Mouse (Mus musculus) c-Kit-negative CD71-positive TER-119-positive erythroid progenitor cells, embryonic 14.5 days (primary cell): Measurements from ENCODE around the gene Arhgef3.

Experiments used
- DNase-seq: peaks from one replicate; pipeline ENCODE4 v3.0.0-alpha.2; 2013; ENCODE audit warnings: low read depth, low spot score

Gene Arhgef3

DNA sequence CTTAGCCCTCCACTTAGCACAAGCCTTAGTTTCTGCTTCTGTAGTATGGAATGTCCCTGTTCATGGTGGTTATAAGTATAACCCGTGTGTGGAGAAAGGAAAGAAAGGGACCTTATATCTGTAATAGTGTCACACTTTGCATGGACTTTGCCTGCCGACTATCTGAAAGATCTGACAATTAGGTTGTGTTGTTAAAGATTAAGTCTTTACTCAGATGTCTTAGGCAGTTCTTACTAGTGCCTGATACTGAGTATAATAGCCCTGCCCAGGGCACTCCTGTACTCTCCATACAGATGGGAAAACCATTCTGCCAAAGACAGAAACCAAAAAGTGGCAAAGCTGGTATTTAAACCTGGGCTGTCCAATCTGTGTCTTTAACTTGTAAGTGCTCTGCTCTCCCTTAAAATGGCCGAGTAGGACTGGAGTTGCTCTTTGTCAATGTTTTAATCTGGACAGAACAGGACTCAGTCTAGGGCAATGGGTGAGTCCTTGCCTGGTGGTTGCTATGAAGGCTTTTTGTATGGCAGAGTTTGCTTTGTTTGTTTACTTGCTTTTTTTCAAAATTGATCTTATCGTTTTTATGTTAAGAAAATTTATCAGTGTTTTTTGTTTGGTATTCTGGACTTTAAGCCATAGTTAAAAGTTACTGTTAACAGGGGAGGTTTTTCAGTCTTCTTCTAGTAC, 196.0 kb downstream of the Arhgef3 start:
- DNase-seq: no peak

DNA sequence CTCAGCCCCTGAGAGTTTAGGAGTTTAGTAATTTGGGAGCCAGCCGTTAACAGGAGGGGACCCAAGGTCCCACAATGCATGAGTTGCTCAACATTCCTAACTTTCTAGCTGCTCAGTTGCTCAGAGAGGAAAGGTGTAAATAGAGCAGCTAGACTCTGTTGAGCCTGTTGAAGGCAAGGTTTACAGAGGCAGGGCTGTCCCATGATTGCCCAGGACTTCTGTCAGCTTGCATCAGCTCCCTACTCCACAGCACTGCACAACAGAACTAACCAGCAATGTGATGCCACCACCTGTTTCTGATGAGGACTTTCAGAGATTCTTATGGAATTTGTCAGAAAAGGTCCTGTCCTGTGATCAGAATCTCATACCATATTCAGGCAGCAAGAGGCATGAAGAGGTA, 197.7 kb downstream of the Arhgef3 start:
- DNase-seq: no peak

DNA sequence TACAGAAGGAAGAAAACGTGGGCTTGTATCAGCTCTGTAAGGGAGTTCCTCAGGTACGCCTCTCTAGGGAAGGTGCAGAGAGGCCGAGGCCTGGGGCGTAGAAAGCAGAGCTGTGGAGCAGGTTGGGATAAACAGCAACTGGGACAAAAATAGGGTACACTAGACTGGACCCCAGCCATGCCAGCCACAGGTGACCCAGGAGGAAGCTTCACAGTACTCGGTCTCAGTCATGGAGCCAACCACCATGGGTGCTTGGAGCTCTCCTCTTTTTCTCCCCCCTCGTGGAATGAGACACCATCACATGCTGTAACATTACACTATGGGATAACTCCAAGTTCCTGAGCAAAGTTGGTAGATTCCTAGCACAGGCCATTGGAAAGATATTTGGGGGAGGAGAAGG, 201.0 kb downstream of the Arhgef3 start:
- DNase-seq: no peak

DNA sequence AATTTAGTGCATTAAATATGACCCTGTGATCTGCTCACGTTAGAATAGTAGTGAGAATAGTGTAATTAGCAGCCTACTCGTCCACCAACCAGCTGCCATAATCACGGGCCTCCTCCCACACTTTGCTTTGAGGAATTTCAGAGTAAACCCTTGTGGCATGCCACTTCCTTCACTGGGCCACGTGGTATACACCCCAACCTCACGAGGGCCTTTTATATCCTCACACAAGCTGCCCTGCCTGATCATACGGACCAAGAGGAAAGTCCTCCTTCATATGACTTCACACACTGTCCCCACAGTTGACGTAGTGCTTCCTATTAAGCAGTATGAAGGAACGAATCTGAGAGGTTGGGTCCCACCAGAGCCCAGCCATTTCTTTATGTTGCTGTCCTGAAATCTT, 202.4 kb downstream of the Arhgef3 start:
- no peak for DNase-seq

DNA sequence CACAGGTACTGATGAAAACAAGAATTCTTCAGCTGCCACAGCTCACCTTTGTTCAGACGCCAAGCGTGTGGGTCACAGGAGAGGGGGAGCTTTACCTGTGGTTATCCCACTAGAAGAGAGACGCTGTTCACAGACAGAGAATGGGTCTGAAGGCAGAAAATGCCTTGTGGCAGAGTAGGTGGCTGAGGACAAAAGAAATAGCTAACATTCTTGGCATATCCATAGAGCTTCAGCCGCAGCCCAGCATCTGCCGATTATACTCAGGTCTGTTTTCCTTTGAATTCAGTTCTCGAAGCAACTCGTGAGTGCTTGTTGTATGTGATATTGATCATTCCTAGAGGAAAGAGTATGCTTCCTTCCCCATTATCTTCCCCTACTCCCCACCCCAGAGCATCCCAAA, 204.7 kb downstream of the Arhgef3 start:
- no peak for DNase-seq

DNA sequence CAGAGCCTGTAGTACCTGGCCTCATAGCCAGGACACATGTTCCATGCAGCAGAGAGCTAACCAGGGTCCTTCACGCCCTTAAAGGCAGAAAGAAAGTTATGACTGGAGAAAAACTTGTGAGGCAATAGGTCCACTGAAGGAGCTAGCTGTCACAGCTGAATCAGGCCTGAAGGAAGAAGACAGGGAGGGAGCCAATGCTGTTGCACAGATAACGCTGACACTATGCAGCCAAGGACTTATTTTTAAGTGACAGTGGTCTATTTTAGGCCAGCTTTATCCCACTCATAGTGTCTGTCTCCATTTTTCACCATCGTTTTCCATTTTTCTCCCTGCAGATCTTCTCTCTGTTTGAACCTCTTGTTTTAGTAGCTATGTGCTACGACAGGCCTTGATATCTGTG, 207.3 kb downstream of the Arhgef3 start:
- no peak for DNase-seq

DNA sequence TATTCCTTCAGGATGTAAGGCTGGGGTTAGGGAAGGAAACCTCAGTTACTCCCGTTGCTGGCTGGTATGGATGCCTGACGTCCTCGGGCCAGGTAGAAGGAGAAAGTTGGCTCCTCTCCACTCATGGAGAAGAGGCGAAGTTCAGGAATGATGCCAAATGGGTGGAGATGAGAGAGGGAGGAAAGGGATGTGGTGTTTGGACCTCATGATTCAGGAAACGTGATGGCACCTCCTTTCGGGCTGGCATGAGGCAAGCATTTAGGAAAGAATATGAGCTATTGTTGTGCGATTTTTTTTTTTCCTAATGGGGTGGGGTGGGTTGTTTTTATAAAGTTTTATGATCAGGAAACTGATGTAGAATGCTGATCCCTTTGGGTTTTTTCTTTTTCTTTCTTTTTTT, 210.0 kb downstream of the Arhgef3 start:
- DNase-seq: no peak

DNA sequence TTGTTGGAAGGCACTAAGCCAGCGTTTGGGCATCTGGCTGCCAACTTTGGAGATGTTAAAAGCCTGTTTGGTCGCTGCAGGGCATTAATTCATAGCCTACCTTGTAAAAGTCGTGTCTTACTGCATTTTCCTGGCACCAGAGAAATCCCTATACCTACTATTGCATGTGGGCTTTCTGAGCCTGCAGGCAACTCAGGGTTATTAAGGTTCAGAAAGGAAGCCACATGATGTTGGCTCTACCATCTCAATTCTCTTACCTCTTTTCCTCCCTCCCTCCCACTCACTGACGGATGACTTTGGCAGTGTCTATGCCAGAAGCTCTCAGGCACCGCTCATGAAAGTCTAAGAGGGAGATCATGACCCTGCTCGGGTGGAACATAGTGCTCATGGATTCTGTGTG, 210.8 kb downstream of the Arhgef3 start:
- DNase-seq: no peak

DNA sequence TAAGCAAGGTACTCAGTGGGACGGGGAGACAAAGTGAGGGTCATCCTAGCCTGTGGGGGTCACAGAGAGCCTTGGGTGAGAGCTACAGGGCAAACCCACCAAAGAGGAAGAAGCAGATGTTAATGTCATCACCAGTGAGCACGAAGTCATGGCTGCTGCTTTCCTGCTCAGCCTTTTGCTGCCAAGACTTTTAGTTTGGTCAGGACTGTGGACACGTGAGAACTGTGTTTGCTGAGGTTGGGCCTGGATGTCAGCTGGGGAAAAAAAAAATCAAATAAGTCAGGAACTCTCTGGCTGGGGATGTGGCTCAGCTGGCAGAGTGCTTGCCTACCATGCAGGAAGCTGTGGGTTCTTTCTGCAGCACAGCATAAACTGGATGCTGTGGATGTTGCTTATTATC, 213.2 kb downstream of the Arhgef3 start:
- DNase-seq: no peak

DNA sequence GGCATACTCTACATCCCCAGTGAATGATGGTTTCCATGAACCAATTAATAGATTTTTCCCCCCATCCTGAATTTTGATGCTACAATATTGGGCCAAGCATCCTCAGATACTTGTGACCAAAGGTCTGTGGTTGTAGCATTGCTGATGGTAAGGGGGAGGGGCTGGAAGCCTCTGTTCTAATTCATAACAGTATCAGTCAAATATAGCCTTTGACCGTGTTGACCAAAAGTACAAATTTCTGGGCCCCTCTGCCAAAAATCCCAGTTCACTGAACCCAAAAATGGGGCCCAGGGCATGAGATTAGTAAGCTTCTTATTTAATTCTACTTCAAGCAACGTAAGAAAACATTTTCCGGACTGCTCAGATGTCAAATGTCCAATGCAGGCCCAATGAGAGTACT, 214.3 kb downstream of the Arhgef3 start:
- no peak for DNase-seq

DNA sequence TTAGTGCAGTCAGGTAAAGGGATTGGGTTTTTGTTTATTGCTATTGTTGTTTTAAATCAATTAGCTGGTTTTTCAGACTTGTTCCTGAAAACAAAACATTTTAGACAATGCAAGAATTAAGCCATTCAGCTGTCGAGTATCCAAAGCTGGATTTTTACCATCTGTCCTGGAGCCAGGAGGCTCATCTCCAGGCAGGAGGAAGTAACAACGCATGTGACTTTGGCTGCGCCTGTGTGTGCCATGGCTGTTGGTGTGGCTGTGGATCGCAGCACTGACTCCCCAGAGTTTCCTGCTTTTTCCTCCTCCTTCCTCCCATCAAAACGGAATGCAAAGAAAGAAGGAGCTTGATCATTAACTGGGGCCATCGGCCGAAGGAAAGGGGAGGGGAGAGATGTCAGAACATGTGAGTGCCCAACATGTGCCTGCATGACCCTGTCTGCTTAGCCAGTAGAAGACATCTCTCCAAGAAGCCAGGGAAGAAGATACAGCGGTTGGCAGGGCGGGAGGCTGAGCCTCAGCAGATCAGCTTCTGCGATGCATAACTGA, 216.9 kb downstream of the Arhgef3 start:
- DNase-seq: no peak

DNA sequence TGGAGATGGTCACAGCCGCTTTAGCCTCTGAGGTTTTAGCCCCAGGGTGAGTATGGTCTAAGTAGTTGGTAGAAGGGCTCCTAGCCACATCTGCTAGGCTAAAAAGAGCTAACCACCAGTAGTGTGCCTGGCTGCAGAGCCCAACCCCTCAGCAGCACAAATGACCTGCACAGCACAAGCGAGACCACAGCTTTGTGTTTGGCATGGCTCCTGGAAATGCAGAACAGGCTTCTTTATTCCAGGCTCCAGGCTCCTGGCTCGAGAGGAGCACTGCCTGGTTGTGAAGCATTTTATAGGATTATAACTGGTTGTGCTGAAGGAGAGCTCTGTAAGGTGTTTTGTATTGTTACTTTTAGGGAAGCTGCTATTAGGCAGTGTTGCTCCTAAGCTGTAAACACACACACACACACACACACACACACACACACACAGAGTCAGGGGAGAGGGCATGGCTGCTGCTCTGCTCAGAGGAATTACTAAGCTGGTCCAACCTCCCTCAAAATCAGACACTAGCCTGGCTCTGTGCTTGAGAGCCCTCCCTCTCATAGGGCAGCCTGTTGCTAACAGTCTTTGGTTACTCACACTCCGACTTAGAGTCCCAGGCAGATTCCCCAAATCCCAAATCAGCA, 217.8 kb downstream of the Arhgef3 start:
- no peak for DNase-seq

DNA sequence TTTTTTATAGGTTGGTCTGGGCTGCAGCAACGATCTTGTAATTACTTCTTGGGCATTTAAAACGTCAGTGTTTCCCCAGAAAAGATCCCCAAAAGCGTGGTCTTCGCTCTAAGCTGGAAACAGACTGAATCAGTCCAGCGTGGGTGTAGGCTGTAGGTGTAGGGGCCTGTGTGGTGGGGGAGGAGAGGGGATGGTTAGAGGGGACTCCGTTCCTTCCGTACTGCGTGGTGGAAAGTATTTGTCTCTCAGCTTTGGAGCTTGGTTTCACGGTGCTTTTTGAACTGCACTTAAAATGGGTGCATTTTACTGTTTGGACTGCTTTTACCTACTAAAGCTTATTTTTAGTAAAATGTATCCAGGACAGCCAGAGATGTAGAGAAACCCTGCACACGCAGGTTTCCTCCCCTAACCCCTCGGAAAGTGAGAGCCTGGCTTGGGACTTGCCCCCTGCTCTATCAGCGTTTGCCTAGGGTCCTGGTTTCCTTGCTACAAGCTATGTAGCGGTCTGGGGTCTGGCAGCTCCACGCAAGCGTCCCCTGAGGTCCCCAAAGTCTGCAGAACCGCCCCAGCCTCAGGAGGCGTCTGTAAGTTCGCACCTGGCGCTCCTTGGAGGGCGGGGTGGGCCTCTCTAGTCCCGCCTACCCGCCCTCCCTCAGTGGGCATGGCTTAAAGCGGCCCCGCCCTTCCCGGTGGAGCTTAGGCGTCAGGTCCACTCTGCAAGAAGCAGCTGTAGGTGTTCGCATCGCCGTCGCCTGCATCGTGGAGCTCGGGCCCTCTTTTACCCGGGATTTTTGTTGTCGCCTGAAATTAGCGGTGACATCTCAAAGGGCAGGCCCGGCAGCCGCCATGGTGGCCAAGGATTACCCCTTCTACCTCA, 220.9 kb downstream of the Arhgef3 start:
- DNase-seq: peak; percentile 49

DNA sequence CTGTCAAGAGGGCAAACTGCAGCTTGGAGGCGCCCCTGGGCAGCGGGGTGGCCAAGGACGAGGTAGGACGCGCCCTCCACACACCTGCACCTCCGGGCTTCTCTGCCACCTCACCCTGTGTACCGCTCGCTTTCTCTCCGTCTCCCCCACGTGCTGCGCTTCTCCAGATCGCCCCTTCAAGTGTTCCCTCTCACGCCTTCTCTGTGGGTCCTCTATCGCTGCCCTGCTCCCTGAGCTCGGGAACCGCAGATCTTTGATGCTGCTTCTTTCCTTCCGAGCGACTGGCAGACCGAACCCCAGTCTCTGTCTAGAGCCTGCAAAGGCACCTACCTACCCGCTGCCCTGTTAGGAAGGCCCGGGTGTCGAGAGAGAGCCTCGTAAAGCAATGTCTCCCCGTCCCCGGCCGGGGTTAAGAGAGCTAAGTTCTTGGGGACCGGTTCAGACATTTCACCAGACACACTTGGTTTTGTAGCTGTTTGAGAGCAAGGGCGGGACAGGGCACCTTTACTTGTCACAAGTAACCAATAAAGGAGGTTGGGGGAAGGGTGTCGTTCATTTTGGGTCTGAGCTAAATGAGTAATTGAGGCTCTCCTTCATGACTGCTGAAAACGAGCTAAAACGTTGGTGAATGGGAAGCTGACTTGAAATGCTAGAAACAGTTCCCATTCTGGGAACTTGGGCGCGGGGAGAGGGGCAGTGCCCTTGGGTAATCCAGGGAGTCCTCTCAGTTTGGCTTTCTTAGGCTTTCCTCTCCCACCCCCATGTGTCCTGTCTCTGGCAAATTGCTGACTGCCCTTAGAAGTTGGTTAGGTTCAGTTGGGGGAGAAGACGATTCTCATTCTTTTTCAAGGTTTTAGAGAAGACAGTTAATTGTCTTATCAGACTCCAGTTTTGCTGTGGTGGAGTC, 221.8 kb downstream of the Arhgef3 start:
- no peak for DNase-seq

DNA sequence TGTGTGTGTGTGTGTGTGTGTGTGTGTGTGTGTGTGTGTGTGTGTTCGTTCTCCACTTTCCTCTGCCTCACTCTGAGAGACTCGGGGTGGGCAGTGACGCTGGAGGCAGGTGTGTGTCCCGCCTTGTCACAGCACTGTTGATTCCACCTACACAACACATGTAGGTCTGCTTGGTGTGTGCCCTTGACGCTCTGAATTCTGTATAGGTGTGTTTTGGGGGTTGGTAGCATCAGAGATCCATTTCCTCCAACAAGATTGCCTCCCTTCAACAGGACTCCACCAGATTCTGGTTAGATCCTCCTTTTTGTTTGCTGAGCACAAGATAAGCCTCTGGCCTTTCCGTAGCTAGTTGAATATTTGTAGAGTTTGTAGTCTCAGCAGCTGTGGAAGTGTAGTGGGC, 222.5 kb downstream of the Arhgef3 start:
- DNase-seq: no peak

DNA sequence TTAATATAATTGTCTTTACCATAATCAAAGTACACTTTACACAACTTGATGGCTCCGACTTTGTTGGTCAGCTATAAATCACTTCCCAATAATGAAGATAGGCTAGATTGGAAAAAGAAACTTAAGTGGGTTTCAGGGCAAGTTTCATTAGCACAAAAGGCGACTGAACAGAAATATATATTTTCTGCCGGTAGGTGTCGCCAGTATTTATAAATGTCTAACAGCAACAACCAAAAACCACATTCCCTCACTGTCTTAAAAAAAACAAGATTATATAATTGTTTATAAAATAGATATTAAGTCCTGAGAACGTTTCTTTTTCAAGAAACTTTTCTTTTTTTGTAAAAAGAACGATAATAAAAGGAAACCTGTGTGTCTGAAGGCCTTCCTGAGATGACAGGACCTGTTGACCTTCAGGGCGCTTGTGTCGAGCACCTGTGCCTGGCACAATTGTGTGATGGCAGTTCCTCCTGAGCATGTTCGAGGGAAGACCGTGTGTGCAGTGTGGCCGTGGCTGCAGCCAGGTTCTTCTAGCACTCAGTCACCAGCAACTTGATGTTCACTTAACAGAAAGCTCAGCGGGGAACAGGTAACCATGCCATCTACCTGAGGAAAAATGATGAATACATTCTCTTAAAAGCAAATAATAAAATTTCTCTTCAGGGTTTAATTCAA, 223.5 kb downstream of the Arhgef3 start:
- DNase-seq: peak; percentile 21

DNA sequence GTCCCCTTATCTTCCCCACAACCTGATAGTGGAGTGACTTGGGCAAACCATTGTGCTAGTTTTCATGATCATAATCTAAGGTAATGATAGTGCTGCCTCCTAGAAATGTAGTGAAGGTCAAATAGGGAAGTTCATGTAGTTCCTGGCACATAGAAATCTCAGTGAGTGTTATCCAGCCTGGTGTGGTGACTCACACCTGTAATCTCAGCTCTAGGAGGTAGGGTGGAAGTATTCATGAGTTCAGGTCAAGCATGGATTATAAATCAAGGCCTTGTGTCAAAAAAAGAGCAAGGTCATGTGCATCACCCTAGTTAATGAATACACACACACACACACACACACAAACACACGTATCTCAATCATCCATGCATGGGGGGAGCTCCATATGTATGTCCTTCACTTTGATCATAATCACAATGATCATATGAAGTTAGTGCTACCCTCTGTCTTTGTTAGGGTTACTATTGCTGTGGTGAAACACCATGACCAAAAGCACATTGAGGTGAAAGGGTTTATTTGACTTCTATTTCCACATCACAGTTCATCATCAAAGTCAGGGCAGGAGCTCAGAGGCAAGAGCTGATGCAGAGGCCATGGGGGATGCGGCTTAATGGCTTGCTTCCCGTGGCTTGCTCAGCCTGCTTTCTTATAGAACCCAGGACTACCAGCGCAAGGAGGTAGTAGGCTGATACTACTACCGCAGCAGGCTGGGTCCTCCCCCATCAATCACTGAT, 226.2 kb downstream of the Arhgef3 start:
- no peak for DNase-seq

DNA sequence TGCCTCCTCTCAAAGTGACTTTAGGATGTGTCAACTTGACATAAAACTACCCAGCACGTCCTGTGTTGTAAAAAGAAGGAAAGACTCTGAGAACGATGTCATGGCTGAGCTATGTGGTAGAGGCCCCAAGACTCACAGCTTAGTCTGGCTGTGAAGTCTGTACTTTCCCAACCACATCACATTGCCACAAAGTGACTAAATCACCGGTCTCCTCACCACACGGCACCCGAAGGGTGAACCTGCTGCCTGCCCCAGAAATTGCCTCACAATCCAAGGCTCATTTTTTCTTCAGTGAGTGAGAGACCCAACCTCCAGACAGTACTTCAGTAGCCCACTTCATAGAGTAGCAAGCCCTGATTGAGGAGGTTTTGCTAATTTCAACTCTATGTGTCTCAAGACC, 226.8 kb downstream of the Arhgef3 start:
- DNase-seq: no peak

DNA sequence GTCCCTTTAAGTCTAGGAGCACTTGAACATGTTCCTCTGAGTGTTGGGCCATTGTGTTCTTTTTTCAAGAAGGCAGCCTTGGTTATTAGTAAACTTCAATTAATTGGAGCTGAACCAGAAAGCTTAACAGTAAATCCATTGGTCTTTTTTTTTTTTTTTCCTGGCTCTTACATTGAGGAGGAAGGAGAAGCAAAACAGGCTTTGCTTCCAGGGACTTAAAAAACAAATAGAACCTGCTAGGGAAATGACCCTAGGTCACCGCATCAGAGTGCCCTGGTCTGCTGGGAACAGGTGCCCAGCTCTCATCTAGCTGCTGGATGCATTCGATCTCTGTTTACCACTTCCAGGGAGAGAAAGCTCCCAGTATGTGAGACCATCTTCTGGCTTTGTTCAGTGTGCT, 227.8 kb downstream of the Arhgef3 start:
- DNase-seq: no peak
